8 mouse cellular contexts compared by ENCODE assay signal in genomic region chr10:11148884-11149741, GRCm38 (mm10). TPM values are rescaled to one million over a fixed set of nuclear protein-coding genes. Genes with fewer than 3 reads are reported as not detected.
DNase-seq lines count a peak whose midpoint lies in the region; ATAC-seq and TF ChIP-seq lines count a peak whose summit lies in the region.

TSS of gene Shprh (plus strand) at chr10:11149427.

- no peak for TF ChIP-seq CTCF in ES-Bruce4 (IDR thresholded peaks at IDR 0.05; ENCODE audit: low read depth, low read length)
- TF ChIP-seq CTCF in liver, postnatal 0 days (IDR thresholded peaks at IDR 0.05; ENCODE audit: low read depth): peak; percentile 53

- 2% methylated on average over 60 of the region's 60 CpGs for WGBS in forebrain, embryonic 13.5 days
- 1% methylated on average over 60 of the region's 60 CpGs for WGBS in large intestine, adult 2 months
- 1% methylated on average over 60 of the region's 60 CpGs for WGBS in liver, postnatal 0 days (ENCODE audit: insufficient replicate concordance)
- WGBS in neural tube, embryonic 14.5 days: 2% methylated on average over 59 of the region's 60 CpGs

- peak within 1 kb of the TSS; percentile 88 for H3K4me3 ChIP-seq in ES-Bruce4 (ENCODE audit: low read depth, low read length)
- peak within 1 kb of the TSS; percentile 91 for H3K4me3 ChIP-seq in forebrain, embryonic 13.5 days
- H3K4me3 ChIP-seq in liver, postnatal 0 days (ENCODE audit: low read depth, low read length): peak within 1 kb of the TSS; percentile 66
- H3K4me3 ChIP-seq in neural tube, embryonic 14.5 days (ENCODE audit: low read depth, low read length): peak within 1 kb of the TSS; percentile 94

- peak within 1 kb of the TSS; percentile 76 for H3K4me2 ChIP-seq in forebrain, embryonic 13.5 days
- peak within 1 kb of the TSS; percentile 93 for H3K4me2 ChIP-seq in liver, postnatal 0 days (ENCODE audit: low read depth, low read length)
- H3K4me2 ChIP-seq in neural tube, embryonic 14.5 days (ENCODE audit: low read depth, low read length): peak within 1 kb of the TSS; percentile 66

- no peak within 1 kb of the TSS for H3K27ac ChIP-seq in ES-Bruce4 (ENCODE audit: insufficient read depth, low read length)
- peak within 1 kb of the TSS; percentile 54; the same call in 1 of the 2 replicates for H3K27ac ChIP-seq in forebrain, embryonic 13.5 days
- peak within 1 kb of the TSS; percentile 73 for H3K27ac ChIP-seq in liver, postnatal 0 days (ENCODE audit: low read depth)
- peak within 1 kb of the TSS; percentile 35 for H3K27ac ChIP-seq in neural tube, embryonic 14.5 days (ENCODE audit: low read depth, low read length)

- H3K9ac ChIP-seq in ES-Bruce4 (ENCODE audit: low read depth, poor library complexity, severe bottlenecking): peak within 1 kb of the TSS; percentile 84
- H3K9ac ChIP-seq in forebrain, embryonic 13.5 days: peak within 1 kb of the TSS; percentile 91
- H3K9ac ChIP-seq in liver, postnatal 0 days (replicated peaks): peak within 1 kb of the TSS; percentile 72
- peak within 1 kb of the TSS; percentile 82 for H3K9ac ChIP-seq in neural tube, embryonic 14.5 days (replicated peaks; ENCODE audit: low read depth, low read length)

- no peaks in the 10 kb centered on the region for H3K27me3 ChIP-seq in ES-Bruce4 (ENCODE audit: control insufficient read depth, insufficient read depth, low read length, poor library complexity, severe bottlenecking)
- no peaks in the 10 kb centered on the region for H3K27me3 ChIP-seq in forebrain, embryonic 13.5 days
- H3K27me3 ChIP-seq in liver, postnatal 0 days (ENCODE audit: insufficient read depth, low read length): no peaks in the 10 kb centered on the region
- H3K27me3 ChIP-seq in neural tube, embryonic 14.5 days (ENCODE audit: control insufficient read depth, insufficient read depth, low read length): no peaks in the 10 kb centered on the region

- H3K4me1 ChIP-seq in ES-Bruce4 (ENCODE audit: control insufficient read depth, insufficient read depth, low read length): no peaks in the 10 kb centered on the region
- peaks cover 37% of the 10 kb centered on the region for H3K4me1 ChIP-seq in forebrain, embryonic 13.5 days
- H3K4me1 ChIP-seq in liver, postnatal 0 days (ENCODE audit: insufficient read depth): peaks cover 11% of the 10 kb centered on the region
- peaks cover 9% of the 10 kb centered on the region for H3K4me1 ChIP-seq in neural tube, embryonic 14.5 days (ENCODE audit: control insufficient read depth, insufficient read depth, low read length)

- H3K36me3 ChIP-seq in ES-Bruce4 (ENCODE audit: control insufficient read depth, insufficient read depth, low read length, poor library complexity, severe bottlenecking): peaks cover 16% of the 10 kb centered on the region
- H3K36me3 ChIP-seq in forebrain, embryonic 13.5 days (ENCODE audit: poor library complexity, severe bottlenecking): peaks cover 17% of the 10 kb centered on the region
- H3K36me3 ChIP-seq in liver, postnatal 0 days (replicated peaks; ENCODE audit: insufficient read depth, low read length): peaks cover 10% of the 10 kb centered on the region
- peaks cover 10% of the 10 kb centered on the region for H3K36me3 ChIP-seq in neural tube, embryonic 14.5 days (ENCODE audit: control insufficient read depth, insufficient read depth, low read length)

- peak; percentile 99 for DNase-seq in heart, postnatal 10 days
- peak; percentile 93 for DNase-seq in large intestine, adult 2 months (ENCODE audit: low read depth, low spot score)
- DNase-seq in liver, postnatal 0 days: peak; percentile 99
- peak; percentile 99 for DNase-seq in testis, postnatal 10 days (ENCODE audit: low spot score)

- no peaks in the 10 kb centered on the region for H3K9me3 ChIP-seq in ES-Bruce4 (replicated peaks; ENCODE audit: control insufficient read depth, insufficient read depth, low read length, poor library complexity, severe bottlenecking)
- H3K9me3 ChIP-seq in forebrain, embryonic 13.5 days (replicated peaks): no peaks in the 10 kb centered on the region
- no peaks in the 10 kb centered on the region for H3K9me3 ChIP-seq in liver, postnatal 0 days (ENCODE audit: low read length)
- no peaks in the 10 kb centered on the region for H3K9me3 ChIP-seq in neural tube, embryonic 14.5 days (ENCODE audit: control insufficient read depth, low read length)

- peak; percentile 99 for ATAC-seq in cerebellum, adult (ENCODE audit: insufficient number of reproducible peaks, low FRiP score, low TSS enrichment)
- ATAC-seq in forebrain, embryonic 13.5 days: peak; percentile 99
- ATAC-seq in liver, postnatal 0 days: peak; percentile 100
- peak; percentile 100 for ATAC-seq in neural tube, embryonic 14.5 days (ENCODE audit: low read depth)

- 0 out of 2 replicates have a peak, but pooled peaks have one; percentile 40 for TF ChIP-seq EP300 in ES-Bruce4 (IDR thresholded peaks at IDR 0.05; ENCODE audit: insufficient read depth, low read depth, low read length)
- 0 out of 2 replicates have a peak, but pooled peaks have one; percentile 7 for TF ChIP-seq EP300 in liver, postnatal 0 days (IDR thresholded peaks at IDR 0.05; ENCODE audit: low read depth)

- peak; percentile 22 for TF ChIP-seq POLR2A in ES-Bruce4 (IDR thresholded peaks at IDR 0.05; ENCODE audit: insufficient read depth, low read length)

- intact Hi-C loops in heart, postnatal 10 days (cut with DNase I): loop anchor here (1.0 kb wide), 1 partner anchor 133 kb away; no protein-coding TSS in a partner anchor

RNA-seq across cellular contexts. Expression of gene Shprh, which starts in this region (rescaled TPM):
- 29.7 and 33.8 TPM in 2 replicates for polyA plus RNA-seq in ES-Bruce4 (2011; ENCODE audit: insufficient read depth, insufficient read length, low read depth, missing spikeins)
- 24.1 and 26.0 TPM in 2 replicates for polyA plus RNA-seq in forebrain, embryonic 13.5 days (2015; fragmentation: Nextera tagmentation; extraction: Ambion mirVana)
- 10 to 100 TPM; 12.4 to 17.2 TPM for total RNA-seq in heart, postnatal 10 days (2021)
- polyA plus RNA-seq in large intestine, adult 2 months (2012; rRNA removed): 1.2 and 2.2 TPM in 2 replicates
- polyA plus RNA-seq in liver, postnatal 0 days (2015; fragmentation: Nextera tagmentation; extraction: Ambion mirVana): 2.3 and 3.1 TPM in 2 replicates
- 30.8 and 35.7 TPM in 2 replicates for polyA plus RNA-seq in neural tube, embryonic 14.5 days (2014; fragmentation: Nextera tagmentation; extraction: Ambion mirVana)
